Mouse (Mus musculus): Measurements from ENCODE around the gene Ccdc92b.

The Ccdc92b gene

GRCm38 (mm10) chr11:74655941-74656340 is 36.5 kb downstream of the Ccdc92b start:
- DNase-seq, result no peak

GRCm38 (mm10) chr11:74660336-74660735 is 40.9 kb downstream of the Ccdc92b start:
- no peak for DNase-seq

DNA sequence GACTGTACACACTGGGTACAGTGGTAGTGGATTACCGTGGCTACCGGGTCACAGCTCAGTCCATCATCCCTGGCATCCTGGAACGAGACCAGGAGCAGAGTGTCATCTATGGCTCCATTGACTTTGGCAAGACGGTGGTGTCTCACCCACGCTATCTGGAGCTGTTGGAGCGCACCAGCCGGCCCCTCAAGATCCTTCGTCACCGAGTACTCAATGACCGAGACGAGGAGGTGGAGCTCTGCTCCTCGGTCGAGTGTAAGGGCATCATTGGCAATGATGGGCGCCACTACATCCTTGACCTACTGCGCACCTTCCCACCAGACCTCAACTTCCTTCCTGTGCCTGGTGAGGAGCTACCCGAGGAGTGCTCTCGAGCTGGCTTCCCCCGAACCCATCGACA is 42.2 kb downstream of the Ccdc92b start:
- DNase-seq, result no peak

- DNase-seq, result no peak
These were observed 42.8 kb downstream of the Ccdc92b start for GRCm38 (mm10) chr11:74662221-74662620.

DNA sequence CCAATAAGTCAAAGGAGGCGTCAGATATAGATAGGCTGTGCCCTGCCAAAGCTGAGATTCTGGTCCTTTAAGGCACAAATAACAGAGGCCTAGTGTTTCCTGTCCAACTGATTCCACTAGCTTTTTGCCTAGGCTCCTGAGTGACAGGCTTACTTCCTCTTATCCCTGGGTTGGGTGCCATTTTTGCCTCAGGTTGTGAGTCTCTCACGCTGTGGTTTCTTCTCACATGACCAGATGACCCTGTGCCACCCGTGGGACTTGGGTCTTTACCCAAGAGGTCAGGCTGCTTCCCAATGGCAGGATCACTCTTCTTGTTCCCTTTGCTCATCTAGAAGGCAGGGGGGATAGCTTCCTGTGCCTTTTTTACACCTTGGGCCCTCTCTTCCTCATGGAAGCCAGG is 44.9 kb downstream of the Ccdc92b start:
- DNase-seq, result no peak

DNA sequence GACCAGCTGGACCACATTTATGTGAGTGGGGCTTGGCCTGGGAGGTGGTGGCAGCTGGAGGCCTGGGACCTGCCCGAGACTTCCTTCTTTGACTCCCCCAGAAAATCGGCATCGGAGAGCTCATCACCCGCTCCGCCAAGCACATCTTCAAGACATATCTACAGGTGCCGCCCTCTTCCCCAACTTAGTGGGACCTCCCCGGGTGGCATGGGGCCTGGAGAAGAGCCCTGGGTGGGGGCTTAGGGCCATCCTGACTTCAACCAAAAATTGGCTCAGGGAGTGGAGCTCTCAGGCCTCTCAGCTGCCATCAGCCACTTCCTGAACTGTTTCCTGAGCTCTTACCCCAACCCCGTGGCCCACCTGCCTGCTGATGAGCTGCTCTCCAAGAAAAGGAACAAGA is 45.5 kb downstream of the Ccdc92b start:
- no peak for DNase-seq

GRCm38 (mm10) chr11:74665631-74666283 is 46.4 kb downstream of the Ccdc92b start:
- DNase-seq, result no peak

DNA sequence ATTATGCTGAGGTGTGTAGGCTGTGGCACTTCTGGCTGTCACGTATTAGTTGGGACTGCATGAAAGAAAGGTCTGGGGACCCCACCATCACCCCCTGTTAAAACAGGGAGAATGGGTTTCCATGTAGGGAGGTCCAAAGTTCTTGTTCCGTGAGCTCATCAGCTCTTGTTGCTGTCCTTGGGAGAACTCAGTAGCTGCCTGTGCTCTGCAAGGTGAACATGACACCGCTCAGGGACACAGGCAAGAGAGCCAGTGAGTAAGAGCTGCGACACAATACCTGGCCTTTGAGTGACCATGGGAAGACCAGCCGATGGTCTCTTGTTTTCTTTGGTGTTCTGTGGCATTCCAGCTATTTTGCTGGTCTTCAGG is 46.9 kb downstream of the Ccdc92b start:
- no peak for DNase-seq

GRCm38 (mm10) chr11:74666776-74667581 is 47.6 kb downstream of the Ccdc92b start:
- no peak for DNase-seq

- DNase-seq, result no peak
These were observed 48.2 kb downstream of the Ccdc92b start for GRCm38 (mm10) chr11:74667582-74668010.

- no peak for DNase-seq
These were observed 49.1 kb downstream of the Ccdc92b start for GRCm38 (mm10) chr11:74668466-74668865.

- no peak for DNase-seq
These were observed 49.6 kb downstream of the Ccdc92b start for GRCm38 (mm10) chr11:74668971-74669370.

GRCm38 (mm10) chr11:74670151-74670550 is 50.7 kb downstream of the Ccdc92b start:
- no peak for DNase-seq

DNA sequence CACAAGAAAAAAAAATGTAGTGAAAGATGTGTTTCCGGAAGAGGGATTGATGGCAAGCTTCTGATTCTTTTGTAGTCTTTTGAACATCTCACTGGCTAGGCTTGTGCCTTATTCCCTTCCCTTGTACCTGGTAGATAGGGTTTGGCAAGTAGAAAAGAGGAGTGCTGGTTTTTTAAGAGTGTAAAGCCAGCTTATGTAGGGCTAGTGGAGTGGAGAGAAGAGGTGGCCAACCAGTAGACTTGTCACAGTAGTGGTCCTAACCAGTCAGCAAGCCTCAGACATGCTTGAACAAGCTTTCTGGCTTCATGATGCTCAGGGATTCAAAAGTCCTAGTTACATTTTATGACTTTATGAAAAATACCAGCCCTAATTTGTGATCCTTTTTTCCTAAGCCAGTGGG is 51.6 kb downstream of the Ccdc92b start:
- DNase-seq, result no peak

DNA sequence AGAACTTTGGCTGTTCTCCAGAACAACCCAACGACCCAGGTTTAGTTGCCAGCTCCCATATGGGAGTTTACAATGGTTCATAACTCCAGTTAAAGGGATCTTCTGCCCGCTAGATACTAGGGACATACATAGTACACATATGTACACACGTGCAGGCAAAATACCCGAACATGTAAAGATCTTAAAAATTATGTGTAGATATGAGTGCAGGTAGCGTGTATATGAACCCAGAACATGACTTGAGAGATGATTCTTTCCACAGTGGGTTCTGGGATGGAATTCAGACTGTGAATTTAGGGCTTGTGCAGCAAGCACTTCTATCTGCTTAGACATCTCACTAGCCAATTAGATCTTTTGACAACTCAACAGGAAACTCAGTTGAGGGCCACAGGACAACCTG is 52.4 kb downstream of the Ccdc92b start:
- DNase-seq, result no peak

GRCm38 (mm10) chr11:74672901-74673513 is 53.6 kb downstream of the Ccdc92b start:
- no peak for DNase-seq

GRCm38 (mm10) chr11:74673561-74673960 is 54.2 kb downstream of the Ccdc92b start:
- no peak for DNase-seq

DNA sequence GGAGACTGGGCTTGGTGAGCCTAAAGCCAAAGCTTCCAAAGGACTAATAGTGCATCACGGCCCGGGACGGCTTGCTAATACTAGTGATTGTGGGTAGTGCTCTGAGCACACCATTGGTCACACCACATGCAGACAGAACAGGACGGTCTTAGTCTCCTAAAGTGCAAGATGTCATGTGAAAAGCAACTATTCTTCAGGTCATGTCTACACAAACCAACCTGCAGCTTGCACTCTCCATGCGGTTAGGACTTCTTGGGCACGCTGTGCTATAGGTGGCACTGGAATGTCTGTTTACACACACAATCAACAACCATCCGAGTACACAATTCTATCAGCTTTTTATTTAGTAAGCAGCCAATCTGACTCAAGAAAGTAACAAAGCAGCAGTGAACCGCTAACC is 55.3 kb downstream of the Ccdc92b start:
- DNase-seq, result no peak

DNA sequence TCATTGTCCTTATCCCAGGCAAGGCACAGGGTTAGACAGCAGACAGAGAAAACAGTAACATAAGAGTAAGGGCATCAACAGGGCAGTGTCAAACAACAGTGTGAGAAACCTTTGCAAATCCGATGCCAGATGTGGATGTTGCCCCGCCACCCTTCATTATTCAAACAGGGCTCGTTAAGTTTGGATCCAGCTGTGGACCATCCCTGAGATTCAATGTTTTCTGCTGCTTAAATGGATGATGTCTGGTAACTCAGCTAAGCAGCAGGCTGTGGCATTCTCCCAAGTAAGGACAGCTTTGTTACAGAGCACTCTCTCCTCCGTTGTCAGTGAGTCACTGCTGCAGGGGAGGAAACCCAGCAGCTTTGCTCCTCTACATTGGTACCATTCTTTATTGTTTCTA is 55.8 kb downstream of the Ccdc92b start:
- no peak for DNase-seq
